Mouse (Mus musculus): Measurements from ENCODE around the gene Cwc25. TPM values are rescaled to one million over a fixed set of nuclear protein-coding genes. Genes with fewer than 3 reads are reported as not detected.

The Cwc25 gene
- polyA plus RNA-seq, 1 experiment from 2014 or later = 15.4 TPM

Small RNA genes within 50 kb of the gene (microRNA-seq; reads per million reads assigned to microRNA genes)
- gene Mir8102 = not detected

Other genes starting within 250 kb of the Cwc25 start
- gene Srcin1, start 190.4 kb downstream of the Cwc25 start, polyA plus RNA-seq (2014; fragmentation: Nextera tagmentation; extraction: Ambion mirVana) = 0.28 and 0.34 TPM in 2 replicates
- 12.5 and 12.6 TPM in 2 replicates for gene Epop, start 136.9 kb downstream of the Cwc25 start, polyA plus RNA-seq (2014; fragmentation: Nextera tagmentation; extraction: Ambion mirVana)
- gene Mllt6, start 103.1 kb downstream of the Cwc25 start, polyA plus RNA-seq (2014; fragmentation: Nextera tagmentation; extraction: Ambion mirVana) = 4.0 and 4.1 TPM in 2 replicates
- gene Cisd3, start 80.7 kb downstream of the Cwc25 start, polyA plus RNA-seq (2014; fragmentation: Nextera tagmentation; extraction: Ambion mirVana) = 8.8 and 10.9 TPM in 2 replicates
- gene Pcgf2, start 66.1 kb downstream of the Cwc25 start, polyA plus RNA-seq (2014; fragmentation: Nextera tagmentation; extraction: Ambion mirVana) = 23.3 and 25.4 TPM in 2 replicates
- 546 and 550 TPM in 2 replicates for gene Psmb3, start 63.2 kb downstream of the Cwc25 start, polyA plus RNA-seq (2014; fragmentation: Nextera tagmentation; extraction: Ambion mirVana)
- gene Pip4k2b, start 21.9 kb downstream of the Cwc25 start, polyA plus RNA-seq (2014; fragmentation: Nextera tagmentation; extraction: Ambion mirVana) = 1.9 and 2.1 TPM in 2 replicates
- not detected in 2 replicates for gene 1700001P01Rik, start 9.4 kb upstream of the Cwc25 start, polyA plus RNA-seq (2014; fragmentation: Nextera tagmentation; extraction: Ambion mirVana)
- gene Rpl23, start 15.9 kb upstream of the Cwc25 start, polyA plus RNA-seq (2014; fragmentation: Nextera tagmentation; extraction: Ambion mirVana) = 576 and 600 TPM in 2 replicates
- 79.9 and 80.5 TPM in 2 replicates for gene Lasp1, start 32.4 kb upstream of the Cwc25 start, polyA plus RNA-seq (2014; fragmentation: Nextera tagmentation; extraction: Ambion mirVana)
- 15.9 and 17.4 TPM in 2 replicates for gene B230217C12Rik, start 74.2 kb upstream of the Cwc25 start, polyA plus RNA-seq (2014; fragmentation: Nextera tagmentation; extraction: Ambion mirVana)
- 1.0 TPM in 2 replicates for gene Fbxo47, start 117.6 kb upstream of the Cwc25 start, polyA plus RNA-seq (2014; fragmentation: Nextera tagmentation; extraction: Ambion mirVana)
- 0.15 TPM in 1 of 2 replicates, not detected in the other for gene Plxdc1, start 219.9 kb upstream of the Cwc25 start, polyA plus RNA-seq (2014; fragmentation: Nextera tagmentation; extraction: Ambion mirVana)
- 9.5 and 9.9 TPM in 2 replicates for gene Arl5c, start 229.6 kb upstream of the Cwc25 start, polyA plus RNA-seq (2014; fragmentation: Nextera tagmentation; extraction: Ambion mirVana)